Mouse (Mus musculus): ENCODE data around the gene Card10.

Card10 gene

GRCm38 (mm10) chr15:78801571-78801970 is 1.3 kb downstream of the Card10 start:
- no peak for DNase-seq

GRCm38 (mm10) chr15:78799029-78799428 is 3.8 kb downstream of the Card10 start:
- peak; percentile 49 for DNase-seq

- DNase-seq, result peak; percentile 13
Observed at GRCm38 (mm10) chr15:78797060-78797329, 5.8 kb downstream of the Card10 start.

GRCm38 (mm10) chr15:78796196-78797059 is 6.4 kb downstream of the Card10 start:
- DNase-seq, result peak; percentile 74

- DNase-seq, result peak; percentile 23
Observed at GRCm38 (mm10) chr15:78790990-78791389, 11.9 kb downstream of the Card10 start.

- peak; percentile 87 for DNase-seq
Observed at GRCm38 (mm10) chr15:78790451-78790850, 12.4 kb downstream of the Card10 start.

- DNase-seq, result peak; percentile 13
Observed at GRCm38 (mm10) chr15:78789721-78790323, 13.0 kb downstream of the Card10 start.

GRCm38 (mm10) chr15:78788042-78788441 is 14.8 kb downstream of the Card10 start:
- DNase-seq, result peak; percentile 57

GRCm38 (mm10) chr15:78787287-78787856 is 15.5 kb downstream of the Card10 start:
- DNase-seq, result peak; percentile 58

GRCm38 (mm10) chr15:78786411-78786818 is 16.4 kb downstream of the Card10 start:
- DNase-seq, result peak; percentile 19

- DNase-seq, result peak; percentile 84
Observed at GRCm38 (mm10) chr15:78785961-78786360, 16.9 kb downstream of the Card10 start.

- DNase-seq, result no peak
Observed at GRCm38 (mm10) chr15:78785258-78785657, 17.6 kb downstream of the Card10 start.

GRCm38 (mm10) chr15:78784520-78784919 is 18.3 kb downstream of the Card10 start:
- DNase-seq, result no peak

- DNase-seq, result peak; percentile 21
Observed at GRCm38 (mm10) chr15:78782348-78783103, 20.3 kb downstream of the Card10 start.

GRCm38 (mm10) chr15:78780908-78781307 is 21.9 kb downstream of the Card10 start:
- DNase-seq, result peak; percentile 71

GRCm38 (mm10) chr15:78780359-78780758 is 22.5 kb downstream of the Card10 start:
- peak; percentile 36 for DNase-seq

- DNase-seq, result peak; percentile 14
Observed at GRCm38 (mm10) chr15:78779690-78780089, 23.2 kb downstream of the Card10 start.

GRCm38 (mm10) chr15:78779253-78779652 is 23.6 kb downstream of the Card10 start:
- DNase-seq, result peak; percentile 55

- peak; percentile 95 for DNase-seq
Observed at GRCm38 (mm10) chr15:78778077-78778870, 24.6 kb downstream of the Card10 start.

GRCm38 (mm10) chr15:78773290-78773729 is 29.5 kb downstream of the Card10 start, which contains the start of gene Mfng:
TSS of gene Mfng (minus strand) at chr15:78773475.
- DNase-seq, result peak; percentile 86

GRCm38 (mm10) chr15:78772856-78773255 is 30.0 kb downstream of the Card10 start:
- no peak for DNase-seq

GRCm38 (mm10) chr15:78772368-78772763 is 30.5 kb downstream of the Card10 start:
- DNase-seq, result peak; percentile 61
